Mouse (Mus musculus): ENCODE results near the gene Sec24a. TPM values are rescaled to one million over a fixed set of nuclear protein-coding genes. Genes with fewer than 3 reads are reported as not detected.
A peak's percentile ranks its signal among the peaks of the same experiment; 100 is the strongest.
"Not testable (repeated sequence)": the region's sequence is repeated elsewhere in the genome, so short reads cannot be mapped to it uniquely, and the experiment has no call there.

Sec24a gene
- total RNA-seq, 2 experiments from 2014 or later, result 16.3 to 16.7 TPM

DNA sequence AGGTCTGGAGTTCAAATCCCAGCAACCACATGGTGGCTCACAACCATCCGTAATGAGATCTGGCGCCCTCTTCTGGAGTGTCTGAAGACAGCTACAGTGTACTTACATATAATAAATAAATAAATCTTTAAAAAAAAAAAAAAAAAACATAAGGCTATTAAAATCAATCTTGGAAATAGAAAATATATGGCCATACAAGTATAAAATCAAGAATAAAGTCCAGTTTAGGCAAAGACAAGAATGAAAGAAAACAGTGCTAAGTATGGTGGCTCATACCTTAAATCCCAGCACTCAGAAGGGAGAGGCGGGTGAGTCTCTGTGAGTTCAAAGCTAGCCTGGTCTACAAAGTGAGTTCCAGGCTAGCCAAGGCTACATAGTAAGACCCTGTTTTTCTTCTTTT lies 72.8 kb downstream of the Sec24a start:
- DNase-seq (ENCODE audit: low spot score); intact Hi-C loops (cut with DNase I): not testable (repeated sequence)

DNA sequence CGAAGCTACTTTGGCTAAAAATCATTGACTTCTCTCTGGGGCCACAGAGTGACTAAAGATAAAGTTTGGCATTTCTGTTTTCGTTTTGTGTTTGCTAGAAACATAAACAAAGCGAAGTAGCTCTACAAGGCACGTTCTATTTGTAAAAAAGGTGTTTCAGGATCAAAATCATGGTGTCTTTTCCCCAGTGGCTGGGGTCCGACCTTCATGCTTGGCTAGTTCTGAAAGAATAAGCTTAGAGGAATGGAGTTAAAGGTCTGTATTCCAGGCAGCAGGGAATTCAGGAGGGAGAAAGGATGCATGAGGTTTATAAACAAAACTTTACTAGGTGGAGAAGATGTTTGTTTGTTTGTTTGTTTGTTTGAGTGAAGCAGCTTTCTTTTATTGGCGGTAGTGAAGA lies 74.1 kb downstream of the Sec24a start:
- intact Hi-C loops (cut with DNase I), result loop anchor here (10.0 kb wide), 1 partner anchor 405 kb away; the partner anchor contains the start of gene Col23a1
- no peak for DNase-seq (ENCODE audit: low spot score)

DNA sequence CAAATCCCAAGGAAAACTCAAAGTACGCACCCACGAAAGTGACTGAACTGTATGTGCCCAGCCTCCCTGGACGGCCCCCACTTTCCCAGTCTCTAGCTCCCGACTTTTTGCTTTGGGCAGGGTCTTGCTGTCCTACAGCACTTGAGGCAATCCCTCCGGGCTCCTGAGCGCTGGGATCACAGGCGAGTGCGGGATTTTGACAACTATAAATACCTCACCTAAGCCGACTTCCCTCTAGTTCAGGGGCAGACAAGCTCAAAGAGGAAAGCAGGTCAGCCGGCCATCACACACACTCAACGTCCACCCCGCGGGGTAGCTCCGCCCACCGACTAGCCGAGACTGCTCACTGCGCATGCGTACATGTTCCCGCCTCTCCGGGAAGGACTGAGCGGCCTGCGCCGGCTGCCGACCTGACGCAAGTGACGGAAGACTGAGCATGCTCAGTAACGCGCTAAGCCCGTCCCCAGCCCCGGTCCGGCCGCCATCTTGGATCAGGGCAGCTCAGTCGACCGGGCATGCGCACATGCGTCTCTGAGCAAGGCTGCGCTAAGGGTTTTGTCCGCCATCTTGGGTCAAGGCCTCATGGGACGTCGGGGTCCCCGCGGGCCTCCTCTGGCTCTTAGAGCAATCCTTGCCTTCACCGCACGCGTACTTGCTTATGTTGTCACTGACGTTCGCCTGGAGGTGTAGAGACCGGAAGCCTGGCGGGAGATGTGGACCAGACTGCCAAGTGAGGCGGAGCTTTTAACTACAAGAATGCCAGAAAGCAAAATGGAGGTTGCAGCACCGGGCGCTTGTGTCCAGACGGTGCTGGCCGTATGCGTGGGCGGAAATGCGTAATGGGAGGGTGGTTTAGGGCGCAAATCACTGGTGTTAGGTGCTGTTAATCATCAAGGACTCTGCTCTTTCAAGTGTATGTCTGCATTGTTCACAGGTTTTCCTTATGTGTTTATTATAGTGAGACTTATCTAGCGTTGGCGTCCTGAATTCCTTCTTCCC lies 74.8 kb downstream of the Sec24a start, which contains the start of gene 0610009B22Rik:
TSS of gene 0610009B22Rik (minus strand) at position 545 of the 999 bp plus-strand sequence.
- peak; percentile 100 for DNase-seq (ENCODE audit: low spot score)

DNA sequence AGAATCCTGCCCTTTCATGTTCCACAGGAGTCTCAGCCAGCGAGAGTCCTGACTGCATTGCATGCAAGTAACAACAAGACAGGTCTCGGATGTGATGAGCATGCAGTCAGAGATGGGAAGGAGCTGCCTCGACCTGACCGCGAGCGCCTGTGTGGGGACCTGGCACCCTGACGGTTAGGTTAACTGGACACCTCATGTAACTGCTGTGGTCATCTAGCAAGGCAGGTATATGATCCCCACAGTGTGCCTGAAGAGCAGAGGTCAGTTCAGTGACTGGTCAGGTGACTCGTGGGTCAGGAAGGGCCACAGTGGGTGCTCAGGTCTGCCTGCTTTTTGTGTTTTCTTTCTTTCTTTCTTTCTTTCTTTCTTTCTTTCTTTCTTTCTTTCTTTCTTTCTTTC lies 81.5 kb downstream of the Sec24a start:
- intact Hi-C loops (cut with DNase I), result loop anchor here (1.0 to 10.0 kb wide), 4 partner anchors 35 to 397 kb away; partner anchors contain the start of gene Col23a1
- no peak for DNase-seq (ENCODE audit: low spot score)

More for the DNA sequence above, 74.8 kb downstream of the Sec24a start, which contains the start of gene 0610009B22Rik:
- intact Hi-C loops (cut with DNase I), result loop anchor here (10.0 kb wide), 1 partner anchor 404 kb away; the partner anchor contains the start of gene Col23a1

DNA sequence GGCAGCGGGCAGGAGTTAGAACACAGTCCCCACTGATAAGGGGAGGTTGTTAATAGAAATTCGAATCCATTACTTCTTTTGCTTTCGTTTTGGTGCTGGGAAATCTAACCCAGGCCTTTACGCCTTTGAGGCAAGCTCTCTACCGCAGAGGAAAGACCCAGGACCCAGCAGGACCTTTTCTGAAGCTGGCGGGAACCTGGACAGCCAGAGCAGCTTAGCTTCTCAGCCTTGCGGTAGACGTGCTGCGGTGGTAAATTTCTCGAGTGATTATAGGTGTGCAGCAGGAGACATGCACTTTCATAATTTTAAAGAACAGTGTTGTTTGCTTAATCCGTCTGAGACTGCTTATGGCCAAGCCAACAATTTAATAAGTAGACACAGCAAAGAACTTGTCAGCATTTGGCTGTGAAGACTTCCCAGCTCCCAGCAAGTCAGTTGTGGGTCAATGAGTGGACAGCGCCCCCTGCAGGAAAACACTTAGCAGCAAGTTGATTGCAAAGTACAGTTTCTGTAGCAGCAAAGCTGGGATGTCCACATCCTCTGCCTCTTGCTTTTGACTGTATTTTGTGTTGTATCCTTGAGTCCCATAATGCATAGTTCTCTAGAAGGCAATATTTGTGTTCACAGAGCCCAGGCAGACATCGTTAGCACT lies 82.0 kb downstream of the Sec24a start:
- intact Hi-C loops (cut with DNase I), result loop anchor here (1.0 to 10.0 kb wide), 4 partner anchors 34 to 397 kb away; partner anchors contain the start of gene Col23a1
- peak; percentile 57 for DNase-seq (ENCODE audit: low spot score)

DNA sequence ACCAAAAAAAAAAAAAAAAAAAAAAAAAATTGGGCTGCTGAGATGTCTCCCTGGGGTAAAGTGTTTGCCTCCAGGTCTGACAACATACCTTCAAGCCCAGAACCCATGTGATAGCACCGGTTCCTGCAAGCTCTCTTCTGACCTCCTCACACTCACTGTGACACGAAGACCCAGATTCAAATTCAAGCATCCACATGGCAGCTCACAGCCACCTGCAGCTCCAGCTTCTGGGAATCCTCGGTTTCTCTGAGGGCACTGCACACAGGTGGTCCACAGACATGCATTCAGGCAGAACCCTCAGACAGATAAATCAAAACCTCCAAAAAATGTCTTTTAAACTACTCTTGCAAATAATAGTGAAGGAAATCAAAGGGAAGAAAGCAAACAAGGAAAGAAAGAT lies 84.0 kb downstream of the Sec24a start:
- no peak for DNase-seq (ENCODE audit: low spot score)
- intact Hi-C loops (cut with DNase I), result no loop called here

DNA sequence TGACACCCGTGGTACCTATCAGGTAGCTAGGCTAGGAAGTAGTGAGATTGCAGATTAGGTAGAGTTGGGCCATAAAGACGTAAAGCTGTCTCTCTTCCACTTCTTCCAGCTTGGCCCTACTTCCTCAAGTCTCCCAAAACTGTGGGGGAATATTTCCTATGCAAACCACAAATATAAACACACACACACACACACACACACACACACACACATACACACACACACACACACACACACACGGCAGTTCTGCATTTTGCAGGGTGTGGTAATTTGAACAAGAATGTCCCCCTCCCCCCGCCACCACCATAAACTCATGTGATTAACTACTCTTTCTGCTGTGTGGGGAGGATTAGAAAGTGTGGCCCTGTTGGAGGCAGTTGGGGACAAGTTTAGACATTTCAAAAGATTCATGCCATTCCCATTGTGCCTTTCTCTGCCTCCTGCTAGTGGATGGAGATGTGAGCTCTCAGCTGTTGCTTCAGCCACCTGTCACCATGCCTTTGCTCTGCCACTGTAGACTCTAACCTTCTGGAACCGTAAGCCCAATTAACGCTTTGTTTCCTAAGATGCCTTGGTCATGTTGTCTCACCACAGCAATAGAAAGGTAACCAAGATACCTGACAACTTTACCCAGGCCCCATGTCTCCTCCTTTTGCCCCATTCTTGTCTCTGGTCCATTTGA lies 85.6 kb downstream of the Sec24a start:
- intact Hi-C loops (cut with DNase I), result no loop called here
- no peak for DNase-seq (ENCODE audit: low spot score)

DNA sequence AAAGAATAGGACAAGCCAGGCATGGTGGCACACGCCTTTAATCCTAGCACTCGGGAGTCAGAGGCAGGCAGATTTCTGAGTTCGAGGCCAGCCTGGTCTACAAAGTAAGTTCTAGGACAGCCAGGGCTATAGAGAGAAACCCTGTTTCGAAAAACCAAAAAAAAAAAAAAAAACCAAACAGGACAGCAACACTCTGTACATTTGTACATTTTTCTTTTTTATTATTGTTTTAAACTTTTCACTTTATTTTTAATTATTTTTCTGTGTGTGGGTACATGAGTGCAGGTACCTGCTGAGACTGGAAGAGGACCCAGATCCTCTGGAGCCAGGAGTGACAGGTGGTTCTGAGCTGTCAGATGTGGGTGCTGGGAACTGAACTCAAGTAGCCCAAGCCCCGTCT lies 88.0 kb downstream of the Sec24a start:
- intact Hi-C loops (cut with DNase I), result no loop called here
- no peak for DNase-seq (ENCODE audit: low spot score)

DNA sequence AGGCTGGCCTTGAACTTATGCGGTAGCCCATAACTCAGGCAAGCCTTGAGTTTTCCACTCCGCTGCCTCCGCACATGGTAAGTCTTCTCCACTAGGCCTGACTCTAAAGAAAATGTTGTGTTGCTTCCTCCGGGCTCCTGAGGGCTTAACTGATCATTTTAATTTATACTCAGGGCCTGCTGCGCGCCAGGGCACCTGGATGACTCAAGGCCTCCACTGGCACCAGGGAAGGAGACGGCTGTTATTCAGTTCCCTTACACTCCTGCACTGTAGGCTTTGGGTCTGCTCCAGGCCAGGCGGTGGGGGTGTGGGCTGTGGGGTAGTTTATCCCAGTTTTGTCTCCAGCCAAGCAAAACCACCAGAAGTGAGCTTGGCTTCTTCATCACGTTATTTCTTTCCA lies 90.1 kb downstream of the Sec24a start:
- intact Hi-C loops (cut with DNase I), result no loop called here
- DNase-seq (ENCODE audit: low spot score), result no peak

DNA sequence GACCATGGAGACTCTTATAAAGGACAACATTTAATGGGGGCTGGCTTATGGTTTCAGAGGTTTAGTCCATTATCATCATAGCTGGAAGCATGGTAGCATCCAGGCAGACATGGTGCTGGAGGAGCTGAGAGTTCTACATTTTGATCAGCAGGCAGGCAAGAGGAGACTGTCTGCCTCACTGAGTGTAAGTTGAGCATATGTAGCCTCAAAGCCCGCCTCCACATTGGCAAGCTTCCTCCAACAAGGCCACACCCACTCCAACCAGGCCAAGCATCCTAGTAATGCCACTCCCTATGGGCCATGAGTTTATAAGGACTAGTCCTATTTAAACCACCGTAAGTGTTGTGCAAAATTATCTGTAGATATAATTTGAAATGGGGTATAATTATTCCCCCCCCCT lies 92.1 kb downstream of the Sec24a start:
- intact Hi-C loops (cut with DNase I), result no loop called here
- no peak for DNase-seq (ENCODE audit: low spot score)

DNA sequence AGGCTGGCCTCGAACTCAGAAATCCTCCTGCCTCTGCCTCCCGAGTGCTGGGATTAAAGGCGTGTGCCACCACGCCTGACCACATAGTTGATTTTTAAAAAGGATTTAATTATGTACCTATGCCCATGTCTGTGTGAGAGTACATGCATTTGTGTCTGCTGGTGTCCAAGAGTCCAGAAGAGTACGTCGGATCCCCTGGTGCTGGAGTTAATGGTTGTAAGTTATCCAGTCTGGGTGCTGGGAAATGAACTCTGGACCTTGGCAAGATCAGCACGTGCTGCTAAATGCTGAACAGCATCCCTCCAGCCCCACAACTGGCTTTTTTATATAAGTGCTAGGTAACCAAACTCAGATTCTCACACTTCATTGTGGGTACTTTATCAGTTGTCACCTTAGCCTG lies 92.6 kb downstream of the Sec24a start:
- intact Hi-C loops (cut with DNase I), result no loop called here
- no peak for DNase-seq (ENCODE audit: low spot score)

DNA sequence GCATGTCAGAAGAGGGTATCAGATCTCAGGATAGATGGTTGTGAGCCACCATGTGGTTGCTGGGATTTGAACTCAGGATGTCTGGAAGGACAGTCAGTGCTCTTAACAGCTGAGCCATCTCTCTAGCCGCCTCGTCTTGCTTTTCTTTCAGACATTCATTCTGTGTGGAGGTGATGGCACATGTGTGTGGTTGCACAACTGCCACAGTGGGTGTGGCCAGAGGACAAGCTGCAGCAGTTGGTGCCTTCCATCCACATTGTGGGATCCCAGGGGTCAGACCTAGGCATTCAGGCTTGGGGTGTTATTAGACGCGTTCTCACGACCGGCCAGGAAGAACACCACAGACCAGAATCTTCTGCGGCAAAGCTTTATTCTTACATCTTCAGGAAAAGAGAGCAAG lies 98.7 kb downstream of the Sec24a start:
- intact Hi-C loops (cut with DNase I); DNase-seq (ENCODE audit: low spot score): not testable (repeated sequence)

DNA sequence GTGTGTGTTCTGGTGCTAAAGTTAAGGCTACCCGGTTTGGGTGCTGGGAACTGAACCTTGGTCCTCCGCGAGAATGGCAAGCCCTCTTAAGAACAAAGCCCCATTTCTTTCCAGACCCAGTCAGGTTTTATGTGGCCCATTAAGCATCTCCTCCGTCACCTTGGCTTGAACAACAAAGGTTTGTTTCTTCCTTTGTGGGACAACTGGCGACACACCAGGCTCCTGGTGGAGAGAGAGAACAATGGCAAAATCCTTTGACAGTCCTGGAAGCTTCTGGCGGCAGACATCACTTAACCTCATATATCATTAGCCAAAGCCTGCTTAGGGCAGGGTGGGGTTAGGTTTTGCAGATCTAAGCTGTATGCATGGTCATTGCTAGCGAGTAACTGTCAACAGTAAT lies 100.8 kb downstream of the Sec24a start:
- no peak for DNase-seq (ENCODE audit: low spot score)
- intact Hi-C loops (cut with DNase I), result no loop called here

DNA sequence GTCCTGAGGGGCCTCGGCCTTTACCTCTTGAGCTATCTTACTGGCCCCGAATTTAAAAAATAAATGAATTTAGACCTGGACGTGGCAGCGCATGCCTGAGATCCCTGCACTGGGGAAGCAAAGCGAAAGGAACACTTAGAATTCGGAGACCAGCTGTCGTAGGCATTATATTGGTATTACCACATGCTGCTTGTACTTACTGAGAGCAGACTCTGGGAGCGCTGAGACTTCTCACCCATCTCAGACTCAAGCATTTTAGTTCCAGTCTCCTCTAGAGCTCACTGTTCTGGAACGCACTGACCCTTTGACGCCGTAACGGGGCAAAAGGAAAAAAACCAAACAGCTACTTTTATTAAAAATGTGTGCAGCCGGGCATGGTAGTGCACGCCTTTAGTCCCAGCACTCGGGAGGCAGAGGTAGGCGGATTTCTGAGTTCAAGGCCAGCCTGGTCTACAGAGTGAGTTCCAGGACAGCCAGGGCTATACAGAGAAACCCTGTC lies 101.5 kb downstream of the Sec24a start:
- no peak for DNase-seq (ENCODE audit: low spot score)
- intact Hi-C loops (cut with DNase I), result no loop called here

DNA sequence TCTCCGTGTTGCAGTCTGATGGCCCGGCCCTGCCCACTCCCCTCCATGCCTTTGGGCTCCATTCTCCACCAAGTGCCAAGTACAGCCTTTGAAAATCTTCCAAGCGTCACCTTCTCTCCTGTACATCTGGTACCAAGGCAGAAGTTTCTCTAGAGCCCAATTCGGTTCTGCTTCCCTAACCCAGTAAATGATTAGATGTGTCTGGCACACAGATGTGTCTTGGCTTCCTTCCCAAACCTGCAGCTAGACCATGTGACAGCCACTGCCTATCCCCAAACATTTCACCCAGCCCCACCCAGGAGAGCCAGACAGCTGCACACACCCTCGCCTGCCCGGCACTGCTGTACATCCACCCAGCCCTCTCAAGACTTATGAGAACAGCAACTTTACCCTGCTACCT lies 104.7 kb downstream of the Sec24a start:
- DNase-seq (ENCODE audit: low spot score), result no peak
- intact Hi-C loops (cut with DNase I), result no loop called here

DNA sequence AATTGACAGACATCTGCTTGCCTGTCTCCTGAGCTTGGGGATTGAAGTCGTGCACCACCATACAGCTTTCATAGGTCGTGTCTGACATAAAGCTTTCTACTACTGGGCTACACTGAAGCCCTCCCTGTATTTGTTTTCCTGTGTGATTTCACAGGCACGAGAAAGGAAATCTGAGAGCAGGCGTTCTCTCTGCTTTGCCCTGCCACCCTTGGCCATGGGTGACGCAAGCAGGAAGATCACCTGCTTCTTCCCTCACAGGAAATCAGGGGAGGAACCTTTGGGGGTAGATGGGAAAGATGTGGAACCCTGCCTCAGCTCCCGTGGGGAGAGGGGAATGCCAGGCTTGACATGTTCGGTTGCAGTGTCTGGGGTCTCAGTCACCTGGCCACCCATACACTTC lies 105.1 kb downstream of the Sec24a start:
- intact Hi-C loops (cut with DNase I), result no loop called here
- no peak for DNase-seq (ENCODE audit: low spot score)

DNA sequence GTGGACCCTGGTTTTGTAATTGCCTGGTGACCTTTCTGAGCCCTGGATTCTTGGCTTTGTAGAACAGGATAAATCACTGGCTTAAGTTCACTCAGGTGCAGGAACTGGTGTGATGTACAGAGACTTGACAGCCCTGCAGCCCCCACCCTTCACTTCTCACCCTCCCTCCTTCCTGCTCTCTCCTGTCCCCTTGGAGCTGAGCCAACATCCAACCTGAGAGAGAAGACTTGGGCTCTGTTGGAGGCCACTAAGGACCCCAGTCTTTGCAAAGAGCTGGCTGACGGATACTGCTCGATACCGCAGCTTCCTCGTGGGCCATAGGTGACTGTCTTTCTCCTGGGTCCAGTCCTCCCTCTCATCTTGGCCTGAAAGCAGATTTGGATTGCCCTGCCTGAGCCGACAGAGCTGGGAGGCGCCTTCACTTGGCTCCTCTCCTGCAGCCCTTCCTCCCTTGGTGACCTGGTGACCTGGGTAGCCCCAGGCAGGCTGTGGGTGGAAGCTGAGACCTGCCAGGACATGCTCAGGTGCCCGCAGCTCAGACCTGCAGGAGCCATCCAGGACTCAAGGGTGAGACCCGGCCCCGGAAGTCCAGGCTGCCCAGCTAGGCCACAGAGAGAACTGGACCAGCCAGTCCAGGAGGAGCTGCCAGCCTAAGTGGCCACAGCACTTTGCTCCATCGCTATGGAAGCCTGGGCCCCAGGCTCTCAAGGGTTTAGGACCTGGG lies 106.5 kb downstream of the Sec24a start:
- intact Hi-C loops (cut with DNase I), result no loop called here
- no peak for DNase-seq (ENCODE audit: low spot score)

DNA sequence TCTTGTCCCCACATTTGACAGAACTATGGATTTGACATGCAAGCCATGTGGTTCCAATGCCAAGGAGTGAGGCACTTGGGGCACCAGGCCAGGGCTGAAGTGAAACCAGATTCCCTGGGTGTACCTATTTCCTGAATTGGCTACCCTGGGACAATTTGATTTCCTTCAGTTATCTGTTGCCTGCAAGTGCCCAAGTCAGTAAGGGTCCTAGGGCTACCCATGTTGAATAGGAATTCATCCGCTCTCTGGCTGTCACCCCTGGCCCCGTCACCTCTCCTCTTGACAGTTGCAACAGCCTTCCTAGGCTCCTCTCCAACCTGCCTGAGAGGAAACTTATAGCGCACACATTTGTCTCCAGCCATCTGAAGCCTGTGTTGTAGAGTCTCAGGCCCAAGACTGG lies 108.5 kb downstream of the Sec24a start:
- intact Hi-C loops (cut with DNase I), result no loop called here
- DNase-seq (ENCODE audit: low spot score), result no peak

DNA sequence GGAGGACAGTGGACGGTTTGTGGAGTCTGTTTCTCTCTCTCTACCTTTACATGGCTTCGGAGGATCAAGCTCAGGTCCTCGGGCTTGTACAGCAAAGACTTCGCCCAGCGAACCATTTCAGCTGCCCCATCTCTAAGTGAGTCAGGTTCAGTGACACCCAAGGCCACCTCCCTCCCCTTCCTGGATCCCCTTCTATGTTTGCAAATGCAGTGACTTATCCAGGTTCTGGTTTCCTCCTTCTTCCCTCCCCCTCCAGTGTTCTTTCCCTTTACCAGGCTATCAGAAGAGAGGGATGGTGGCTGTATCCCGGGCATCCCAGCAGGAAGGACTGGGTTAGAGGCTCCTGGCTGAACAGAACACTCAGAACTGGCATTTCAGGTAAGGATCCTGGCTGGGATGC lies 109.7 kb downstream of the Sec24a start:
- intact Hi-C loops (cut with DNase I), result no loop called here
- DNase-seq (ENCODE audit: low spot score), result no peak

Measured in heart, postnatal 25 days (tissue).